Mouse (Mus musculus) adrenal gland, postnatal 4 days (tissue): ENCODE results near the gene Moap1. TPM values are rescaled to one million over a fixed set of nuclear protein-coding genes. Genes with fewer than 3 reads are reported as not detected.
A peak's percentile ranks its signal among the peaks of the same experiment; 100 is the strongest.

Experiments used
- DNase-seq, 2 experiments: peaks; one replicate each; pipeline ENCODE4 v3.0.0; 2021 to 2022; ENCODE audit warnings: low spot score in 2 of 2, mixed read lengths in 2 of 2
- long read RNA-seq, 2 experiments: library from polyadenylated mRNA; stranded (forward); transcript quantifications; one replicate each; pipeline ENCODE4 v2.0.0; 2021
- total RNA-seq, 2 experiments: library from RNA; stranded (reverse); gene quantifications; 2 replicates each; pipeline ENCODE4 v1.2.3; 2021

Gene Moap1
- 10 to 100 TPM; 10.1 to 12.2 TPM for total RNA-seq
- long read RNA-seq, experiment 1, result 0 reads
- long read RNA-seq, experiment 2, transcript Moap1-202 (2 exons, 1,284 nt), result major isoform, 9 of 10 reads
- long read RNA-seq, experiment 2, partial matches to known transcripts, result 0 of 10 reads
- long read RNA-seq, experiment 2, other reads (novel, unspliced or antisense), result 0 of 10 reads

GRCm38 (mm10) chr12:102743589-102744574 is at the start of gene Moap1, which contains the start of gene Tmem251:
Gene Moap1 (minus strand): TSS chr12:102743661.
Gene Tmem251 (plus strand): TSS chr12:102743762.
- DNase-seq, result peak; percentile 69 to 81

- DNase-seq, result no peak
Observed at GRCm38 (mm10) chr12:102787927-102788326, 44.5 kb upstream of the Moap1 start.

GRCm38 (mm10) chr12:102785593-102785985 is 42.1 kb upstream of the Moap1 start:
- no peak for DNase-seq

GRCm38 (mm10) chr12:102784899-102785592 is 41.6 kb upstream of the Moap1 start:
- no peak for DNase-seq

- no peak for DNase-seq
Observed at GRCm38 (mm10) chr12:102782841-102783240, 39.4 kb upstream of the Moap1 start.

- no peak for DNase-seq
Observed at GRCm38 (mm10) chr12:102779452-102779851, 36.0 kb upstream of the Moap1 start.

GRCm38 (mm10) chr12:102778151-102778550 is 34.7 kb upstream of the Moap1 start:
- no peak for DNase-seq

GRCm38 (mm10) chr12:102776035-102776434 is 32.6 kb upstream of the Moap1 start:
- no peak for DNase-seq

GRCm38 (mm10) chr12:102772676-102773075 is 29.2 kb upstream of the Moap1 start:
- no peak for DNase-seq

- no peak for DNase-seq
Observed at GRCm38 (mm10) chr12:102771601-102772000, 28.1 kb upstream of the Moap1 start.

GRCm38 (mm10) chr12:102769000-102769399 is 25.5 kb upstream of the Moap1 start:
- no peak for DNase-seq

GRCm38 (mm10) chr12:102763696-102764095 is 20.2 kb upstream of the Moap1 start:
- DNase-seq, result no peak

GRCm38 (mm10) chr12:102761668-102762067 is 18.2 kb upstream of the Moap1 start:
- no peak for DNase-seq

- no peak for DNase-seq
Observed at GRCm38 (mm10) chr12:102758936-102759335, 15.5 kb upstream of the Moap1 start.

- no peak for DNase-seq
Observed at GRCm38 (mm10) chr12:102758403-102758756, 14.9 kb upstream of the Moap1 start, which contains the start of gene Gm20604. Gene Gm20604 (minus strand): TSS chr12:102758672.

- peak; percentile 83 to 91 for DNase-seq
Observed at GRCm38 (mm10) chr12:102757689-102758402, 14.4 kb upstream of the Moap1 start, which contains the start of the genes Gm28051, Gon7 and Ubr7. Gene Gm28051 (minus strand): TSS chr12:102757765. Gene Gon7 (minus strand): TSS chr12:102757803. Gene Ubr7 (plus strand): TSS chr12:102757967.

- no peak for DNase-seq
Observed at GRCm38 (mm10) chr12:102757055-102757688, 13.7 kb upstream of the Moap1 start.

GRCm38 (mm10) chr12:102756304-102756703 is 12.8 kb upstream of the Moap1 start:
- DNase-seq, result no peak

- DNase-seq, result no peak
Observed at GRCm38 (mm10) chr12:102748256-102748655, 4.8 kb upstream of the Moap1 start.

GRCm38 (mm10) chr12:102744839-102745238 is 1.4 kb upstream of the Moap1 start:
- DNase-seq, result no peak
